Mouse (Mus musculus) embryonic fibroblast, embryonic 13.5 days (primary cell): ENCODE results near the gene Themis2. TPM values are rescaled to one million over a fixed set of nuclear protein-coding genes. Genes with fewer than 3 reads are reported as not detected.
"Not testable (repeated sequence)": the region's sequence is repeated elsewhere in the genome, so short reads cannot be mapped to it uniquely, and the experiment has no call there.

ENCODE experiments used
- H3K27ac ChIP-seq: 2 replicates; pipeline ENCODE4 v1.5.1; 2012; ENCODE audit warnings: low read length, control low read depth, inconsistent platforms; ENCODE audit not compliant: insufficient read depth
- H3K4me1 ChIP-seq: 2 replicates; pipeline ENCODE4 v1.6.1; 2011; ENCODE audit warnings: low read length; ENCODE audit not compliant: control insufficient read depth, insufficient read depth
- H3K4me3 ChIP-seq: 2 replicates; pipeline ENCODE4 v1.5.1; 2011; ENCODE audit warnings: mild to moderate bottlenecking, control low read depth, low read length; ENCODE audit not compliant: insufficient read depth
- CTCF ChIP-seq: IDR thresholded peaks from 2 replicates; pipeline ENCODE4 v1.5.1; 2011; ENCODE audit warnings: mild to moderate bottlenecking, control low read depth, low read length, moderate library complexity, borderline replicate concordance; ENCODE audit not compliant: insufficient read depth
- POLR2A ChIP-seq: IDR thresholded peaks from 2 replicates; pipeline ENCODE4 v1.6.1; 2011; ENCODE audit warnings: low read depth, mild to moderate bottlenecking, control low read depth, low read length, moderate library complexity
- polyA plus RNA-seq: library from polyadenylated mRNA; stranded (reverse); fragments of >200 nt; gene quantifications from 2 replicates; pipeline ENCODE4 v1.2.4, GENCODE M21; 2011; ENCODE audit warnings: low read depth; ENCODE audit not compliant: missing spikeins, insufficient read length

Gene Themis2
- polyA plus RNA-seq, 1 experiment, result 0.16 TPM

DNA sequence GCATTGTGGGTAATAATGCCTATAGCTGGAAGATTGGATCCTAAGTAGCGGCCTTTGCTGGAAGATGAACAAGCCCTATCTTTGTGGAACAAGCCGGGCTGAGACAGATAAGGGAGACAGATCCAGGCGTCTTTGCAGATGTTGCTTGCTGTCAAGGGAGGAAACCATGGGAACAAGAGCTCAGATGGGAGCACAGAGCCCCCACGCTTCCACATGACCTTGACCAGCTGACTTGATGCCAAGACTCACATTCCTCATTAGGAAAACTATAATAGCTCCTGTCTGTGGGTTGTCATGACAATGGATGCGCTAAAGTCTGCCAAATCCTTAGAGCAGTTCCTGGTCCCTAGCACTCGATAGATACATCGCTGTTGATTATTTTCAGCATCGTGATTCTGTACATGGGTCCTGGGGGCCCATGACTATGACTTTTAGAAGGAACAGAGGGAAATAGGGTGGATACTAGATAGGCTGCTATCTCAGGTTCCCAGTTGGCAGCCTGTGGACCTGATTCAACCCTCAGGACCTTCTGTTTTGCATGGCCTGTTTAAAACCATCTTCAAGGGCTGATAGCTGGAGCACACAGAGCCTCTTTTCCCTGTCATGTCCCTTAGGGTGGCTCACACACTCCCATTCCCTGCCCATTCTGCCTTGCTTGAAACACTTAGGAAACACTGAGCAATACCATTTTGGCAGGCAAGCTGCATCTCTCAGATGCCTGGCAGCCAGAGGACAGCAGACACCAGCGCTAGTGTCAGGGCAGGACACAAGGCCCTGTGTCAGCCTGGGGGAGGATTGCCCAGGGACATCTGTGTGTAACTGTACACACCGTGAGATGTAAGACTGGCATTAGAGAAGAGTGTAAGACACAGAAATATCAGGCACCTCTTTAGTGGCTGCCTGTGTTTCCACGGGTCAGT, 51.9 kb downstream of the Themis2 start:
- no peaks in the 10 kb centered on the region for H3K4me1 ChIP-seq
- no peak overlapping the region for H3K4me3 ChIP-seq
- TF ChIP-seq POLR2A, result no peak
- no peak for TF ChIP-seq CTCF
- H3K27ac ChIP-seq, result no peak overlapping the region

DNA sequence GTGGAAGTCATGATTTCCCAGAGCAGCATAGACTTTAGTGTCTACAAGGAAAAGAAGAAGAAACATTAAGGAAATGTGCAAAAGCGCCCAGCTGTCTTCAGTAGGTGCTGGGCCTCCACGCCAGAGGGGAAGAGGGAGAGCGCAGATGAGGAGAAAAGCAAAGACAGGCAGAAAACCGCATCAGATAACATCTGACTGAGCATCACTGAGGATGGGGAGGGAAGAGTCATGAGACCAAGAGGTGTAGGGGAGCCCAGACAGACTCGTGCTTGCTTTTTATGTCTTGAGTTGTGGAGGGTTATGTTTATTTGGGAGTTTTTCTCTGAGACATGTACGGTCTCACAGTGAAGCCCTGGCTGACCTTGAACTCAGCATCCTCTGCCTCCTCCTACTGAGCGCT, 54.7 kb downstream of the Themis2 start:
- TF ChIP-seq POLR2A, result no peak
- no peak for TF ChIP-seq CTCF
- Histone ChIP-seq H3K27ac (no peak overlapping the region), H3K4me3 (no peak overlapping the region)

DNA sequence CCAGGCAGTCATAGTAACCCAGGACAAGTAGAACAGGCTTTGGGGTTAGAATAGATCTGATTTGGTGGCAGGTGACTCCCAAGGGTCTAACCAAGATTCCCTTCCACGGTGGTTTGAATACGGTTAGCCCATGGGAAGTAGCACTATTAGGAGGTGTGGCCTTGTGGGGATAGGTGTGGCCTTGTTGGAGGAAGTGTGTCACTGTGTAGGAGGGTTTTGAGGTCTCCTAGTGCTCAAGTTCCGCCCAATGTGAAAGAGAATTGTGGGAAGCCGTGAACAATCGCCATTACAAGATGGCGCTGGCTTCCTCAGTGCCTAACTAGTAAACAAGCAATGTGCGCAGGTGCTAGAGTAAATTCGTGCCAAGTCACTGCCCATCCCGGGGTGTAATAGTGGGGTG, 59.0 kb downstream of the Themis2 start:
- not testable (repeated sequence) for H3K27ac ChIP-seq, H3K4me3 ChIP-seq, H3K4me1 ChIP-seq

More for the DNA sequence above, 54.7 kb downstream of the Themis2 start:
- no peaks in the 10 kb centered on the region for H3K4me1 ChIP-seq

DNA sequence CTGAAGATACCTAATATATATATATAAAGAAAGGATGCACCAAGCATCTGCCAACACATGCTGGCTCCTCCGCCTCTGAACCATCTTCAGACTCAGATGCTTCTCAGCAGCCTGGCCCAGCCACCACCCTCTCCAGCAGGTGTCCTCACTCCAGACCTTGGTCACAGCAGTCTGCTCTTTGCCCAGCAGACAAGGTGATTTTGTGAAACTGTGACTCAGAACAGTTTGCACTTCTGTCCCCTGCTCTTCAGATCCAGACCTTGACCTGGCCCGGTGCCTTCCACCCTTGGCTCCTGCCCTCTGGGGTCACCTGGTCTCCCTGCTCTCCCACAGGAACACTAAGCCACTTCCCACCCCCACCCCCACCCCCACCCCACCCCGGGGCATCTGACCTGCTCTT, 60.3 kb downstream of the Themis2 start:
- no peak for TF ChIP-seq POLR2A
- Histone ChIP-seq H3K27ac (no peak overlapping the region), H3K4me3 (no peak overlapping the region), H3K4me1 (peaks cover 2% of the 10 kb centered on the region; the same call in 1 of the 2 replicates)

DNA sequence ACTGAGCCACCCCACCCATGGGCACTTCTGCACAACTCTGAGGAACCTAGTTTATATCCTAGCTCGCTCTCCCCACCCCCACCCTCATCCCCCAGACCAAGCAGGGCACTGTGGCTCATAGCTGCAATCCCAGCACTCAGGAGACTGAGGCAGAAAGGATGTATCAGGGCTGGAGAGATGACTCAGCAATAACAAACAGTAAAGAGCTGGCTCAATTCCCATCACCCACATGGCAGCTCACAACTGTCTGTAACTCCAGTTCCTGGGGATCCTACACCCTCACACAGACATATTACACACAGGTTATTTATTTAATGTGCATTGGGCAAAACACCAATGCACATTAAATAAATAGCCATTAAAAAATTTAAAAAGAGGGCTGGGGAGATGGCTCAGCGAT, 60.8 kb downstream of the Themis2 start:
- Histone ChIP-seq H3K27ac (no peak overlapping the region), H3K4me3 (no peak overlapping the region), H3K4me1 (peaks cover 2% of the 10 kb centered on the region; the same call in 1 of the 2 replicates)
- TF ChIP-seq CTCF, result no peak
- no peak for TF ChIP-seq POLR2A

DNA sequence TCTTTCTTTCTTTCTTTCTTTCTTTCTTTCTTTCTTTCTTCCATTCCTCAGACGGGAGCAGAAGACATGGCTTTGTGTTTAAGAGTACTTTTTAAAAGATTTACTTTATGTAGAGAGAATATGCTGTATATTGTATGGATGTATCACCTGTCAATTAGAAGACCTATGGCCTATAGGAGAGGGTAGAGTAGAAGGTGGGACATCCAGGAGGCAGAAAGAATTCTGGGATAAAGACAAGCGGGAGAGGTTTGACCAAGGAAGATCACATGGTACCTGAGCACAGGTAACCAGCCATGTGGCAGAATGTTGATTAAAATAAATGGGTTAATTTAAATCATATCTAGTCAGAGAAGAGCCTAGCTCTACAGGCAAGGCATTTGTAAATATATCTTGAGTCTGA, 61.4 kb downstream of the Themis2 start:
- no peak for TF ChIP-seq POLR2A
- no peak for TF ChIP-seq CTCF
- no peak overlapping the region for H3K27ac ChIP-seq
- H3K4me3 ChIP-seq, result no peak overlapping the region
- H3K4me1 ChIP-seq, result peaks cover 2% of the 10 kb centered on the region; the same call in 1 of the 2 replicates

DNA sequence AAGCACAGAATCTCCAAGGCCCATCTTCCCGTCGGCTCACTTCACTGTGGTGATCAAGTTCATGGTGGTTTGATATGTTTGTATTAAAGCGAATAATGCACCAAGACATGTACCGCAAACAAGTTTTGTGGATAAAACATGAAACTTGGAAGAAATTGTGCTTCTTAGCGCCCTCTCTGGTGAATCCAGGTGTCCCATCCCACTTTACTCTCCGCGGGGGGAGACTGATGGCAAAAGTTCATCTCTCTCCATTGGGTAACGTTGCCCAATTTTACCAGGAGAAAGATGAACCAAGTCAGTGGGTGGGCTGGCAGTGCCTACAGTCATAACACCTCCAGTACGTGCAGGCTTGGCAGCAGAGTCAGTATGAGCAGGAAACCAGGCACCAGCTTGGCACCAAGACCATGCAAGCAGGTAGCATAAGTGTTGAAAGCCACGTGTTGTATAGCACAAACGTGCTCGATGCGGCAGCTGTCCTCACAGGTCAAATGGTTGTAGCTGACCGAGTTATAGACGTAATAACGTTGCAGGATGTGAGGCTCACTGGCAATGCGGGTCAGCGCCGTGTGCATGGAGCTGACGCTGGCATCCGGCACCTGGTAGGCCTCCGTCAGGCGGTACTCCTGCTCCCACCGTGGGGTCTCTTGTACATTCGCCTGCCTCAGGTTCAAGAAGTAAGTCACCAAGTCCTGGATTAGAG, 63.0 kb downstream of the Themis2 start:
- TF ChIP-seq CTCF (no peak), POLR2A (no peak)
- Histone ChIP-seq H3K4me3 (no peak overlapping the region), H3K27ac (no peak overlapping the region), H3K4me1 (peaks cover 2% of the 10 kb centered on the region; the same call in 1 of the 2 replicates)

DNA sequence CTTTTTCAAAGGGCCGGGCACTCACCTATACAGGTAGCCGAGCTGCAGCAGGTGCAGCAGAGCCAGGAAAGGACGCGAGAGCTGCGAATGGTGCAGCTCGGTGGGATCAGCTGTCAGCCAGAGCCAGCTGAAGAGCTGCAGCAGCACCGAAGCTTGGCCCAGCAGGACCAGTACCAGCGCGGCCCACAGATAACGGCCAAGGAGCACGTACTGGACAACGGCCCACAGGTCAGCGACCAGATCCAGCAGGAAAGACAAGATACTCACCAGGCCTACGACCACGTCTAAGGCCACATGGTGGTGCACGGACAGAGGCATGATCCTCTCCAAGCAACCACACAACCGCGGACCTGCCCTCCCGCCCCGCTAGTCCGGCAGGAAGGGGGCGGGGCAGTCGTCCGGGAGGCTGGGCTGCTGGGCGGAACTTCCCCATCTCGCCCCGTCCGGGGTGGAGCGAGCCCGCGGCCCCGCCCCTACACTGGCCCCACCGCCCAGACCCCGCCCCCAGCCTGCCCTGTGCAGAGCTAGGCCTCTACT, 64.0 kb downstream of the Themis2 start, which contains the start of gene Xkr8:
TSS of gene Xkr8 (minus strand) at position 399 of the 537 bp plus-strand sequence.
- TF ChIP-seq CTCF (peak; percentile 21; the same call in 1 of the 2 replicates), POLR2A (peak; percentile 91)

More for the DNA sequence above, 64.0 kb downstream of the Themis2 start, which contains the start of gene Xkr8:
- H3K27ac ChIP-seq, result no peak within 1 kb of the TSS
- H3K4me1 ChIP-seq, result peaks cover 2% of the 10 kb centered on the region; the same call in 1 of the 2 replicates
- peak within 1 kb of the TSS; percentile 69 for H3K4me3 ChIP-seq

Other genes starting within 250 kb of the Themis2 start
- not detected in 2 replicates for gene Ptafr, start 232.3 kb downstream of the Themis2 start, polyA plus RNA-seq
- gene Eya3, start 157.4 kb downstream of the Themis2 start, polyA plus RNA-seq, result 51.6 and 55.7 TPM in 2 replicates
- gene Xkr8, start 63.8 kb downstream of the Themis2 start, polyA plus RNA-seq, result 5.3 and 10.2 TPM in 2 replicates
- 2.7 and 2.9 TPM in 2 replicates for gene Smpdl3b, start 39.1 kb downstream of the Themis2 start, polyA plus RNA-seq
- gene Rpa2, start 28.1 kb downstream of the Themis2 start, polyA plus RNA-seq, result 16.9 and 20.2 TPM in 2 replicates
- 51.1 and 59.9 TPM in 2 replicates for gene Ppp1r8, start 46.8 kb upstream of the Themis2 start, polyA plus RNA-seq
- 71.8 and 72.4 TPM in 2 replicates for gene Stx12, start 88.1 kb upstream of the Themis2 start, polyA plus RNA-seq
- gene Fam76a, start 126.2 kb upstream of the Themis2 start, polyA plus RNA-seq, result 33.5 and 38.8 TPM in 2 replicates
- gene Fgr, start 177.7 kb upstream of the Themis2 start, polyA plus RNA-seq, result not detected in 2 replicates
- gene Ahdc1, start 214.9 kb upstream of the Themis2 start, polyA plus RNA-seq, result 37.5 and 46.0 TPM in 2 replicates